Mouse (Mus musculus) midbrain, embryonic 11.5 days (tissue): ENCODE results near the gene Lonp1. TPM values are rescaled to one million over a fixed set of nuclear protein-coding genes. Genes with fewer than 3 reads are reported as not detected.
"Not testable (repeated sequence)": the region's sequence is repeated elsewhere in the genome, so short reads cannot be mapped to it uniquely, and the experiment has no call there.

Experiments used
- ATAC-seq: fragments of 200-750 bp; cut with Nextera tagmentation; 2 replicates; pipeline ENCODE4 v1.8.0; 2017; ENCODE audit warnings: moderate TSS enrichment, moderate library complexity; ENCODE audit not compliant: low FRiP score
- DNase-seq: peaks from one replicate; pipeline ENCODE4 v3.0.0; 2015; ENCODE audit warnings: low spot score; ENCODE audit errors: missing footprints
- H3K27ac ChIP-seq: fragments of 300-500 bp; sonication (generic); 2 replicates; pipeline ENCODE4 v1.5.1; 2014; ENCODE audit warnings: low read depth, low read length
- H3K27me3 ChIP-seq: fragments of 300-500 bp; sonication (generic); 2 replicates; pipeline ENCODE4 v1.6.1; 2014; ENCODE audit warnings: mild to moderate bottlenecking, low read length, moderate library complexity, mixed read lengths; ENCODE audit not compliant: control insufficient read depth, insufficient read depth
- H3K36me3 ChIP-seq: fragments of 300-500 bp; sonication (generic); 2 replicates; pipeline ENCODE4 v1.6.1; 2014; ENCODE audit warnings: mild to moderate bottlenecking, low read length, moderate library complexity, mixed read lengths; ENCODE audit not compliant: control insufficient read depth, insufficient read depth
- H3K4me1 ChIP-seq: fragments of 300-500 bp; sonication (generic); 2 replicates; pipeline ENCODE4 v1.6.1; 2014; ENCODE audit warnings: low read length; ENCODE audit not compliant: control insufficient read depth, insufficient read depth
- H3K4me2 ChIP-seq: fragments of 300-500 bp; sonication (generic); 2 replicates; pipeline ENCODE4 v1.6.1; 2014; ENCODE audit warnings: mild to moderate bottlenecking, moderate library complexity
- H3K4me3 ChIP-seq: fragments of 300-500 bp; sonication (generic); 2 replicates; pipeline ENCODE4 v1.5.1; 2014; ENCODE audit warnings: low read depth, low read length
- H3K9ac ChIP-seq: fragments of 300-500 bp; sonication (generic); 2 replicates; pipeline ENCODE4 v1.6.1; 2014; ENCODE audit warnings: low read length
- H3K9me3 ChIP-seq: fragments of 300-500 bp; sonication (generic); 2 replicates; pipeline ENCODE4 v1.6.1; 2016; ENCODE audit warnings: low read length; ENCODE audit not compliant: control insufficient read depth
- WGBS: fragments of 180-500 bp; shearing (Covaris S2); extraction: QIAGEN DNeasy Blood & Tissue Kit; methylation state at CpG from one replicate; pipeline ENCODE4 v1.1.7; 2014; 5-methylcytosine and 5-hydroxymethylcytosine counted together
- polyA plus RNA-seq: library from polyadenylated mRNA; unstranded; fragments of >200 nt; fragmentation: Nextera tagmentation; extraction: Ambion mirVana; gene quantifications from 2 replicates; pipeline ENCODE4 v1.2.1, GENCODE M21; 2014

The Lonp1 gene
- polyA plus RNA-seq, 1 experiment from 2014 or later: 48.9 TPM

GRCm38 (mm10) chr17:56629800-56630781, 3.4 kb upstream of the Lonp1 start:
- peak; percentile 54 for DNase-seq
- not testable (repeated sequence) for H3K9ac ChIP-seq, H3K36me3 ChIP-seq, H3K27me3 ChIP-seq, H3K4me2 ChIP-seq, H3K9me3 ChIP-seq, ATAC-seq, H3K4me3 ChIP-seq, H3K27ac ChIP-seq, H3K4me1 ChIP-seq
- WGBS: 91% methylated on average over 25 of the region's 27 CpGs

GRCm38 (mm10) chr17:56627530-56628277, 1.0 kb upstream of the Lonp1 start, which contains the start of gene Catsperd:
Catsperd (plus strand) TSS chr17:56628143.
- no peak within 1 kb of the TSS for H3K27ac ChIP-seq

GRCm38 (mm10) chr17:56626260-56626659, 427 bp downstream of the Lonp1 start:
- DNase-seq (no peak), ATAC-seq (no peak; the same call in 1 of the 2 replicates)
- Histone ChIP-seq H3K9ac (peak overlapping the region; percentile 83), H3K9me3 (no peaks in the 10 kb centered on the region), H3K27me3 (no peaks in the 10 kb centered on the region), H3K4me2 (peak overlapping the region; percentile 80), H3K27ac (no peak overlapping the region), H3K4me3 (peak overlapping the region; percentile 87), H3K36me3 (0 out of 2 replicates have a peak, but pooled peaks cover 2% of the 10 kb centered on the region), H3K4me1 (peaks cover 10% of the 10 kb centered on the region)
- 1% methylated on average over 32 of the region's 32 CpGs for WGBS

More at GRCm38 (mm10) chr17:56627530-56628277, 1.0 kb upstream of the Lonp1 start, which contains the start of gene Catsperd:
- Histone ChIP-seq H3K9me3 (no peaks in the 10 kb centered on the region), H3K9ac (peak within 1 kb of the TSS; percentile 21), H3K4me2 (peak within 1 kb of the TSS; percentile 59), H3K36me3 (no peaks in the 10 kb centered on the region), H3K4me1 (peaks cover 10% of the 10 kb centered on the region), H3K4me3 (peak within 1 kb of the TSS; percentile 87), H3K27me3 (no peaks in the 10 kb centered on the region)
- peak; percentile 92 for DNase-seq
- 11% methylated on average over 26 of the region's 26 CpGs for WGBS
- peak; percentile 47 for ATAC-seq

GRCm38 (mm10) chr17:56625495-56625894, 1.2 kb downstream of the Lonp1 start:
- peaks cover 7% of the 10 kb centered on the region; the same call in 1 of the 2 replicates for H3K36me3 ChIP-seq
- H3K27ac ChIP-seq: no peak overlapping the region
- H3K4me3 ChIP-seq: no peak overlapping the region
- H3K4me2 ChIP-seq: peak overlapping the region; percentile 80; the same call in 1 of the 2 replicates
- no peaks in the 10 kb centered on the region for H3K27me3 ChIP-seq
- no peak overlapping the region for H3K9ac ChIP-seq
- ATAC-seq (no peak), DNase-seq (peak; percentile 33)
- H3K4me1 ChIP-seq: peaks cover 10% of the 10 kb centered on the region
- H3K9me3 ChIP-seq: no peaks in the 10 kb centered on the region
- WGBS: 88% methylated on average over 3 of the region's 3 CpGs

GRCm38 (mm10) chr17:56617628-56618027, 9.1 kb downstream of the Lonp1 start:
- no peak overlapping the region for H3K9ac ChIP-seq
- ATAC-seq (no peak), DNase-seq (no peak)
- no peaks in the 10 kb centered on the region for H3K9me3 ChIP-seq
- H3K27ac ChIP-seq: no peak overlapping the region
- no peak overlapping the region for H3K4me2 ChIP-seq
- H3K36me3 ChIP-seq: peaks cover 29% of the 10 kb centered on the region
- H3K4me1 ChIP-seq: peaks cover 11% of the 10 kb centered on the region
- H3K27me3 ChIP-seq: no peaks in the 10 kb centered on the region
- H3K4me3 ChIP-seq: no peak overlapping the region
- 91% methylated on average over 8 of the region's 8 CpGs for WGBS

GRCm38 (mm10) chr17:56616725-56617124, 10.0 kb downstream of the Lonp1 start:
- Histone ChIP-seq H3K4me2 (no peak overlapping the region), H3K4me1 (peaks cover 11% of the 10 kb centered on the region), H3K4me3 (no peak overlapping the region), H3K9ac (no peak overlapping the region), H3K27ac (no peak overlapping the region), H3K27me3 (no peaks in the 10 kb centered on the region), H3K9me3 (no peaks in the 10 kb centered on the region), H3K36me3 (peaks cover 27% of the 10 kb centered on the region)
- WGBS: 88% methylated on average over 3 of the region's 3 CpGs
- DNase-seq (no peak), ATAC-seq (no peak)

- WGBS: 94% methylated on average over 4 of the region's 4 CpGs
- H3K4me1 ChIP-seq: peaks cover 11% of the 10 kb centered on the region
- H3K36me3 ChIP-seq: peaks cover 25% of the 10 kb centered on the region
- H3K4me2 ChIP-seq: no peak overlapping the region
- H3K9me3 ChIP-seq: no peaks in the 10 kb centered on the region
- H3K9ac ChIP-seq: no peak overlapping the region
- no peak overlapping the region for H3K4me3 ChIP-seq
- no peak for ATAC-seq
- H3K27ac ChIP-seq: no peak overlapping the region
- no peaks in the 10 kb centered on the region for H3K27me3 ChIP-seq
- DNase-seq: no peak
Measured at GRCm38 (mm10) chr17:56615792-56616191, 10.9 kb downstream of the Lonp1 start.

- ATAC-seq (no peak), DNase-seq (no peak)
- H3K4me2 ChIP-seq: no peak overlapping the region
- H3K9me3 ChIP-seq: no peaks in the 10 kb centered on the region
- WGBS: 93% methylated on average over 11 of the region's 11 CpGs
- H3K4me3 ChIP-seq: no peak overlapping the region
- peaks cover 21% of the 10 kb centered on the region for H3K36me3 ChIP-seq
- peaks cover 16% of the 10 kb centered on the region for H3K4me1 ChIP-seq
- H3K27me3 ChIP-seq: no peaks in the 10 kb centered on the region
- no peak overlapping the region for H3K27ac ChIP-seq
- peak overlapping the region; percentile 30; the same call in 1 of the 2 replicates for H3K9ac ChIP-seq
Measured at GRCm38 (mm10) chr17:56615136-56615784, 11.4 kb downstream of the Lonp1 start.
